ENCODE assay signal across 11 mouse cellular contexts in genomic region chr11:114652531-114652930, GRCm38 (mm10). TPM values are rescaled to one million over a fixed set of nuclear protein-coding genes. Genes with fewer than 3 reads are reported as not detected.
A peak's percentile ranks its signal among the peaks of the same experiment; 100 is the strongest.
DNase-seq lines count a peak whose midpoint lies in the region; ATAC-seq and TF ChIP-seq lines count a peak whose summit lies in the region.
"Had no signal": no experiment of that assay in that cellular context is flagged by ENCODE, and none has a peak within 500 bp of the region (broad histone marks: within the 10 kb centered on the region; RNA-seq: fewer than 3 reads in every experiment).

No protein-coding gene starts in this region.

- H3K9me3 ChIP-seq in hindbrain, embryonic 14.5 days (ENCODE audit: control insufficient read depth, low read length), result no peaks in the 10 kb centered on the region
- H3K9me3 ChIP-seq in stomach, postnatal 0 days (ENCODE audit: control insufficient read depth, low read length), result no peaks in the 10 kb centered on the region
- no peaks in the 10 kb centered on the region for H3K9me3 ChIP-seq in heart, embryonic 11.5 days (replicated peaks; ENCODE audit: control insufficient read depth, low read length)
- H3K9me3 ChIP-seq: embryonic facial prominence, embryonic 12.5 days; limb, embryonic 13.5 days had no signal

- TF ChIP-seq EP300 in stomach, postnatal 0 days (optimal IDR thresholded peaks at IDR 0.05), result no peak

- H3K27me3 ChIP-seq in hindbrain, embryonic 14.5 days (ENCODE audit: control insufficient read depth, insufficient read depth, low read length), result no peaks in the 10 kb centered on the region
- H3K27me3 ChIP-seq in stomach, postnatal 0 days (ENCODE audit: control insufficient read depth, insufficient read depth, low read length), result no peaks in the 10 kb centered on the region; the same call in 1 of the 2 replicates
- H3K27me3 ChIP-seq in heart, embryonic 11.5 days (ENCODE audit: control insufficient read depth, insufficient read depth, low read length), result peaks cover 12% of the 10 kb centered on the region

- H3K9ac ChIP-seq in hindbrain, embryonic 14.5 days, result peak overlapping the region; percentile 35
- no peak overlapping the region for H3K9ac ChIP-seq in stomach, postnatal 0 days (ENCODE audit: low read length)
- no peak overlapping the region for H3K9ac ChIP-seq in heart, embryonic 11.5 days (ENCODE audit: low read depth, low read length)
- H3K9ac ChIP-seq: embryonic facial prominence, embryonic 12.5 days; limb, embryonic 13.5 days had no signal

- 0 out of 2 replicates have a peak, but pooled peaks cover 2% of the 10 kb centered on the region for H3K4me1 ChIP-seq in lung, adult 2 months (ENCODE audit: control insufficient read depth, insufficient read depth, low read length)
- H3K4me1 ChIP-seq in hindbrain, embryonic 14.5 days (replicated peaks; ENCODE audit: control insufficient read depth, insufficient read depth, low read length), result peaks cover 8% of the 10 kb centered on the region
- H3K4me1 ChIP-seq in stomach, postnatal 0 days (replicated peaks; ENCODE audit: control insufficient read depth, insufficient read depth), result no peaks in the 10 kb centered on the region
- no peaks in the 10 kb centered on the region for H3K4me1 ChIP-seq in heart, embryonic 11.5 days (ENCODE audit: control insufficient read depth, insufficient read depth, low read length)
- H3K4me1 ChIP-seq: embryonic facial prominence, embryonic 12.5 days; limb, embryonic 13.5 days had no signal

- no peak for TF ChIP-seq POLR2A in lung, adult 2 months (IDR thresholded peaks at IDR 0.05; ENCODE audit: borderline replicate concordance, extremely low read depth, low read depth, low read length)

- H3K27ac ChIP-seq in hindbrain, embryonic 14.5 days, result peak overlapping the region; percentile 43; the same call in 1 of the 2 replicates
- H3K27ac ChIP-seq in stomach, postnatal 0 days (replicated peaks), result no peak overlapping the region
- no peak overlapping the region for H3K27ac ChIP-seq in heart, embryonic 11.5 days (ENCODE audit: low read depth, low read length)
- H3K27ac ChIP-seq: embryonic facial prominence, embryonic 12.5 days; limb, embryonic 13.5 days had no signal

- ATAC-seq in hindbrain, embryonic 14.5 days (ENCODE audit: low FRiP score), result no peak
- no peak for ATAC-seq in stomach, postnatal 0 days (ENCODE audit: low FRiP score, low TSS enrichment)
- no peak for ATAC-seq in heart, embryonic 11.5 days (replicated peaks; ENCODE audit: insufficient number of reproducible peaks, low FRiP score, low TSS enrichment)

- TF ChIP-seq CTCF in lung, adult 2 months (IDR thresholded peaks at IDR 0.05; ENCODE audit: insufficient read depth, low read length), result no peak
- no peak for TF ChIP-seq CTCF in stomach, postnatal 0 days (IDR thresholded peaks at IDR 0.05; ENCODE audit: low read depth)

- H3K36me3 ChIP-seq in hindbrain, embryonic 14.5 days (replicated peaks; ENCODE audit: control insufficient read depth, insufficient read depth), result no peaks in the 10 kb centered on the region
- no peaks in the 10 kb centered on the region for H3K36me3 ChIP-seq in stomach, postnatal 0 days (ENCODE audit: control insufficient read depth, insufficient read depth, low read length)
- no peaks in the 10 kb centered on the region for H3K36me3 ChIP-seq in heart, embryonic 11.5 days (ENCODE audit: control insufficient read depth, insufficient read depth, low read length)
- H3K36me3 ChIP-seq: embryonic facial prominence, embryonic 12.5 days; limb, embryonic 13.5 days had no signal

- H3K4me3 ChIP-seq in lung, adult 2 months (replicated peaks; ENCODE audit: extremely low read depth, low read depth, low read length), result no peak overlapping the region
- H3K4me3 ChIP-seq in hindbrain, embryonic 14.5 days (replicated peaks; ENCODE audit: low read length), result no peak overlapping the region
- H3K4me3 ChIP-seq in stomach, postnatal 0 days (ENCODE audit: low read depth, low read length), result no peak overlapping the region
- H3K4me3 ChIP-seq in heart, embryonic 11.5 days (ENCODE audit: low read depth, low read length), result no peak overlapping the region
- H3K4me3 ChIP-seq: embryonic facial prominence, embryonic 12.5 days; limb, embryonic 13.5 days had no signal

- H3K4me2 ChIP-seq in hindbrain, embryonic 14.5 days (replicated peaks), result peak overlapping the region; percentile 32
- H3K4me2 ChIP-seq in stomach, postnatal 0 days (replicated peaks; ENCODE audit: low read depth), result no peak overlapping the region
- no peak overlapping the region for H3K4me2 ChIP-seq in heart, embryonic 11.5 days
- H3K4me2 ChIP-seq: embryonic facial prominence, embryonic 12.5 days; limb, embryonic 13.5 days had no signal

- DNase-seq in lung, postnatal 14 days, result peak; percentile 7
- DNase-seq in lung, adult 2 months, result no peak
- peak; percentile 75 for DNase-seq in embryo, embryonic 11 days
- peak; percentile 53 for DNase-seq in hindbrain, embryonic 14.5 days (ENCODE audit: low spot score)
- DNase-seq in neural tube, embryonic 10.5 days (ENCODE audit: extremely low spot score, low spot score), result peak; percentile 38
- DNase-seq in stomach, postnatal 0 days (ENCODE audit: low spot score), result no peak
- no peak for DNase-seq in frontal cortex, adult 2 months (ENCODE audit: extremely low spot score in 1 of 2, low spot score in 1 of 2)
- DNase-seq: kidney, adult 2 months had no signal

- 4% methylated on average over 16 of the region's 16 CpGs for WGBS in lung, adult 2 months
- WGBS in hindbrain, embryonic 14.5 days, result 4% methylated on average over 16 of the region's 16 CpGs
- 9% methylated on average over 16 of the region's 16 CpGs for WGBS in stomach, postnatal 0 days
- WGBS in heart, embryonic 11.5 days (ENCODE audit: insufficient replicate concordance), result 3% methylated on average over 16 of the region's 16 CpGs

RNA-seq across cellular contexts. Expression of gene Rpl38, which starts 15.8 kb away (rescaled TPM):
- 390 and 404 TPM in 2 replicates for polyA plus RNA-seq in lung, adult 2 months (2012; rRNA removed)
- 694 and 869 TPM in 2 replicates for polyA plus RNA-seq in hindbrain, embryonic 14.5 days (2014; fragmentation: Nextera tagmentation; extraction: Ambion mirVana)
- polyA plus RNA-seq in stomach, postnatal 0 days (2015; fragmentation: Nextera tagmentation; extraction: Ambion mirVana), result 1,058 and 1,265 TPM in 2 replicates
- 1,969 and 2,066 TPM in 2 replicates for polyA plus RNA-seq in frontal cortex, adult 2 months (2012; rRNA removed)
- 781 and 853 TPM in 2 replicates for polyA plus RNA-seq in heart, embryonic 11.5 days (2014; fragmentation: Nextera tagmentation; extraction: Ambion mirVana)

RNA-seq across cellular contexts. Expression of gene Ttyh2, which starts 22.7 kb away (rescaled TPM):
- polyA plus RNA-seq in lung, adult 2 months (2012; rRNA removed), result 19.0 and 20.8 TPM in 2 replicates
- polyA plus RNA-seq in hindbrain, embryonic 14.5 days (2014; fragmentation: Nextera tagmentation; extraction: Ambion mirVana), result 32.0 and 35.1 TPM in 2 replicates
- polyA plus RNA-seq in stomach, postnatal 0 days (2015; fragmentation: Nextera tagmentation; extraction: Ambion mirVana), result 12.5 and 14.7 TPM in 2 replicates
- 19.0 and 20.1 TPM in 2 replicates for polyA plus RNA-seq in frontal cortex, adult 2 months (2012; rRNA removed)
- polyA plus RNA-seq in heart, embryonic 11.5 days (2014; fragmentation: Nextera tagmentation; extraction: Ambion mirVana), result 5.0 and 5.1 TPM in 2 replicates

Comparison
In these comparisons a context has a peak if more than half of its experiments do, and no peak if none do; other contexts are left out.
1. DNase-seq: peak in lung, postnatal 14 days (single experiment), embryo, embryonic 11 days (single experiment), hindbrain, embryonic 14.5 days (single experiment) and neural tube, embryonic 10.5 days (single experiment); none in lung, adult 2 months (single experiment), stomach, postnatal 0 days (single experiment) and frontal cortex, adult 2 months (0 of 2).